Mouse (Mus musculus): ENCODE data around the gene 1190002N15Rik. TPM values are rescaled to one million over a fixed set of nuclear protein-coding genes. Genes with fewer than 3 reads are reported as not detected.
A peak's percentile ranks its signal among the peaks of the same experiment; 100 is the strongest.

The 1190002N15Rik gene
- total RNA-seq (2021), result 10 to 100 TPM; 25.9 to 31.7 TPM
- 10.8 and 17.5 TPM in 2 replicates for polyA plus RNA-seq (2012; rRNA removed)
- long read RNA-seq, transcript 1190002N15Rik-201 (3 exons, 3,950 nt), result major isoform, 15 of 18 reads
- long read RNA-seq, partial matches to known transcripts, result 0 of 18 reads
- long read RNA-seq, other reads (novel, unspliced or antisense), result 3 of 18 reads

- H3K79me2 ChIP-seq (replicated peaks; ENCODE audit: control insufficient read depth, insufficient read depth, low read length), result no peaks in the 10 kb centered on the region
- H3K36me3 ChIP-seq (ENCODE audit: control insufficient read depth, insufficient read depth, low read length), result peaks cover 6% of the 10 kb centered on the region
- peak; percentile 95 to 97 for DNase-seq
- TF ChIP-seq CTCF (IDR thresholded peaks at IDR 0.05) (peak; percentile 50), EP300 (IDR thresholded peaks at IDR 0.05; ENCODE audit: insufficient read depth, low read depth, low read length) (no peak), POLR2A (IDR thresholded peaks at IDR 0.05; ENCODE audit: insufficient read depth, low read depth, low read length) (peak; percentile 81)
- peak within 1 kb of the TSS; percentile 96 for H3K27ac ChIP-seq
- 1% methylated on average over 84 of the region's 104 CpGs for WGBS
- no peaks in the 10 kb centered on the region for H3K27me3 ChIP-seq (ENCODE audit: control insufficient read depth, insufficient read depth, low read length)
- peak within 1 kb of the TSS; percentile 95 for H3K9ac ChIP-seq (ENCODE audit: low read depth, low read length)
- no peaks in the 10 kb centered on the region for H3K4me1 ChIP-seq (ENCODE audit: control insufficient read depth, insufficient read depth, low read length)
- intact Hi-C loops (cut with DNase I), result loop anchor here (2.0 to 5.0 kb wide), 2 partner anchors 35 to 74 kb away; no protein-coding TSS in a partner anchor
- H3K4me3 ChIP-seq, result peak within 1 kb of the TSS; percentile 84
Observed at GRCm38 (mm10) chr9:94537970-94538822, at the start of gene 1190002N15Rik. 1190002N15Rik (minus strand) TSS chr9:94538081.

- intact Hi-C loops (cut with DNase I), result no loop called here
- Histone ChIP-seq H3K27me3 (ENCODE audit: control insufficient read depth, insufficient read depth, low read length) (no peaks in the 10 kb centered on the region), H3K27ac (peak overlapping the region; percentile 22), H3K9ac (ENCODE audit: low read depth, low read length) (no peak overlapping the region), H3K4me3 (no peak overlapping the region), H3K36me3 (ENCODE audit: control insufficient read depth, insufficient read depth, low read length) (no peaks in the 10 kb centered on the region), H3K4me1 (ENCODE audit: control insufficient read depth, insufficient read depth, low read length) (peaks cover 3% of the 10 kb centered on the region; the same call in 1 of the 2 replicates), H3K79me2 (replicated peaks; ENCODE audit: control insufficient read depth, insufficient read depth, low read length) (no peaks in the 10 kb centered on the region)
- WGBS, result 30% methylated on average over 8 of the region's 8 CpGs
- TF ChIP-seq CTCF (IDR thresholded peaks at IDR 0.05) (no peak), POLR2A (IDR thresholded peaks at IDR 0.05; ENCODE audit: insufficient read depth, low read depth, low read length) (no peak), EP300 (IDR thresholded peaks at IDR 0.05; ENCODE audit: insufficient read depth, low read depth, low read length) (no peak)
- DNase-seq, result no peak
Observed at GRCm38 (mm10) chr9:94582309-94582708, 44.4 kb upstream of the 1190002N15Rik start.

GRCm38 (mm10) chr9:94581661-94582060 is 43.8 kb upstream of the 1190002N15Rik start:
- 82% methylated on average over 4 of the region's 4 CpGs for WGBS
- Histone ChIP-seq H3K9ac (ENCODE audit: low read depth, low read length) (no peak overlapping the region), H3K79me2 (replicated peaks; ENCODE audit: control insufficient read depth, insufficient read depth, low read length) (no peaks in the 10 kb centered on the region), H3K36me3 (ENCODE audit: control insufficient read depth, insufficient read depth, low read length) (no peaks in the 10 kb centered on the region), H3K27ac (no peak overlapping the region), H3K4me3 (no peak overlapping the region), H3K27me3 (ENCODE audit: control insufficient read depth, insufficient read depth, low read length) (no peaks in the 10 kb centered on the region), H3K4me1 (ENCODE audit: control insufficient read depth, insufficient read depth, low read length) (peaks cover 3% of the 10 kb centered on the region; the same call in 1 of the 2 replicates)
- no peak for DNase-seq
- intact Hi-C loops (cut with DNase I), result no loop called here
- TF ChIP-seq EP300 (IDR thresholded peaks at IDR 0.05; ENCODE audit: insufficient read depth, low read depth, low read length) (no peak), CTCF (IDR thresholded peaks at IDR 0.05) (no peak)

- H3K27me3 ChIP-seq (ENCODE audit: control insufficient read depth, insufficient read depth, low read length), result no peaks in the 10 kb centered on the region
- H3K27ac ChIP-seq, result no peak overlapping the region
- WGBS, result 49% methylated on average over 3 of the region's 3 CpGs
- DNase-seq, result no peak
- H3K36me3 ChIP-seq (ENCODE audit: control insufficient read depth, insufficient read depth, low read length), result peaks cover under 1% of the 10 kb centered on the region
- H3K9ac ChIP-seq (ENCODE audit: low read depth, low read length), result no peak overlapping the region
- intact Hi-C loops (cut with DNase I), result no loop called here
- TF ChIP-seq EP300 (IDR thresholded peaks at IDR 0.05; ENCODE audit: insufficient read depth, low read depth, low read length) (no peak), POLR2A (IDR thresholded peaks at IDR 0.05; ENCODE audit: insufficient read depth, low read depth, low read length) (no peak), CTCF (IDR thresholded peaks at IDR 0.05) (no peak)
- no peaks in the 10 kb centered on the region for H3K79me2 ChIP-seq (replicated peaks; ENCODE audit: control insufficient read depth, insufficient read depth, low read length)
- no peak overlapping the region for H3K4me3 ChIP-seq
- H3K4me1 ChIP-seq (ENCODE audit: control insufficient read depth, insufficient read depth, low read length), result peaks cover 3% of the 10 kb centered on the region; the same call in 1 of the 2 replicates
Observed at GRCm38 (mm10) chr9:94580071-94580737, 42.3 kb upstream of the 1190002N15Rik start.

GRCm38 (mm10) chr9:94571802-94572201 is 33.9 kb upstream of the 1190002N15Rik start:
- intact Hi-C loops (cut with DNase I), result loop anchor here (2.0 kb wide), 1 partner anchor 33 kb away; the partner anchor contains the start of gene 1190002N15Rik
- Histone ChIP-seq H3K27me3 (ENCODE audit: control insufficient read depth, insufficient read depth, low read length) (no peaks in the 10 kb centered on the region), H3K9ac (ENCODE audit: low read depth, low read length) (no peak overlapping the region), H3K4me3 (no peak overlapping the region), H3K79me2 (replicated peaks; ENCODE audit: control insufficient read depth, insufficient read depth, low read length) (no peaks in the 10 kb centered on the region), H3K4me1 (ENCODE audit: control insufficient read depth, insufficient read depth, low read length) (peaks cover 4% of the 10 kb centered on the region), H3K27ac (peak overlapping the region; percentile 63), H3K36me3 (ENCODE audit: control insufficient read depth, insufficient read depth, low read length) (peaks cover 3% of the 10 kb centered on the region)
- 38% methylated on average over 1 of the region's 1 CpGs for WGBS
- DNase-seq, result peak in 1 of 2 experiments; percentile 23
- TF ChIP-seq EP300 (IDR thresholded peaks at IDR 0.05; ENCODE audit: insufficient read depth, low read depth, low read length), result 0 out of 2 replicates have a peak, but pooled peaks have one; percentile 63
- TF ChIP-seq POLR2A (IDR thresholded peaks at IDR 0.05; ENCODE audit: insufficient read depth, low read depth, low read length), result 0 out of 2 replicates have a peak, but pooled peaks have one; percentile 13
- TF ChIP-seq CTCF (IDR thresholded peaks at IDR 0.05), result no peak

Measured in heart, adult 2 months (tissue).